Mouse (Mus musculus): Measurements from ENCODE around the gene Pim1.
A peak's percentile ranks its signal among the peaks of the same experiment; 100 is the strongest.
"Not testable (repeated sequence)": the region's sequence is repeated elsewhere in the genome, so short reads cannot be mapped to it uniquely, and the experiment has no call there.

Pim1 gene

DNA sequence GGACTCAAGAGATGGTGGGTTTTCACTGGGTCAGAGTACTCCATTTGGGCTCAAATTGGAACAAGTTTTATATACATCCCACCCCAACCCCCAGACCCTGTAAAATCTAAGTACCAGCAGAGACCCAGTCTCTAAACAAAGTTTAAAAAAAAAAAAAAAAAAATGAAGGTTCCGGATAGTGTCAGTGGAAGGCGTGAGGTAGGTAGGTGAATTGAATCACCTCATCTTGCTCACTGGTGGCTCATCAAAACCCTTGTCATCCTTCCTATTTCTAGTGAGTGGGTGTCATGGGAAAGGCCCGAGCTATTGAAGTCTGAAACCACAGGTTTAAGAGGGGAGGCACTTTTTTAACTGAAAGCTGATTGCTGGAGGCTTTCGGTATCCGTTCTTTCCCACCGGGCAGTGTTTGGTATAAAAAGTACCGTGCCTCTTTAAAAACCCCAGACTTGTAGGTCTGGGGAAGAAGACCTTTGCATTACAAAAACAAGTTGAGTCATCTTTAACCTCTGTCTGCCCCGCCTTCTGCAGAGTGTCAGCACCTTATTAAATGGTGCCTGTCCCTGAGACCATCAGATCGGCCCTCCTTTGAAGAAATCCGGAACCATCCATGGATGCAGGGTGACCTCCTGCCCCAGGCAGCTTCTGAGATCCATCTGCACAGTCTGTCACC lies 3.6 kb downstream of the Pim1 start:
- no peak for DNase-seq

DNA sequence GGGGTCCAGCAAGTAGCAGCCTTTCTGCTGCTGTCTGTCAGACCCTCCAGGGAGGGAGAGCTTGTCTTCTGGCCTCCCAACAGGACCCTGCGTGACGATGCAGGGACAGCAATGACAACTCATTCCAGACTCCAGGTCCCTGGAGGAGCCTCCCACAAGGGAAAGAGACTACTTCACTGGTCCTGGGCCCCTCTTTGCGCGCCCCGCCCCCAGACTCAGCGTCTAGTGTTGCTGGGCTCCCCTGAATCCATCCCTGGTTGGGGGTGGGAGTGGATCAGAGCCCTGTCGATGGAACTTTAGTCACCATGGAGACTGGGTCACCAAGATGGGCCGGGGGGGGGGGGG lies 4.2 kb downstream of the Pim1 start:
- peak; percentile 21 for DNase-seq

DNA sequence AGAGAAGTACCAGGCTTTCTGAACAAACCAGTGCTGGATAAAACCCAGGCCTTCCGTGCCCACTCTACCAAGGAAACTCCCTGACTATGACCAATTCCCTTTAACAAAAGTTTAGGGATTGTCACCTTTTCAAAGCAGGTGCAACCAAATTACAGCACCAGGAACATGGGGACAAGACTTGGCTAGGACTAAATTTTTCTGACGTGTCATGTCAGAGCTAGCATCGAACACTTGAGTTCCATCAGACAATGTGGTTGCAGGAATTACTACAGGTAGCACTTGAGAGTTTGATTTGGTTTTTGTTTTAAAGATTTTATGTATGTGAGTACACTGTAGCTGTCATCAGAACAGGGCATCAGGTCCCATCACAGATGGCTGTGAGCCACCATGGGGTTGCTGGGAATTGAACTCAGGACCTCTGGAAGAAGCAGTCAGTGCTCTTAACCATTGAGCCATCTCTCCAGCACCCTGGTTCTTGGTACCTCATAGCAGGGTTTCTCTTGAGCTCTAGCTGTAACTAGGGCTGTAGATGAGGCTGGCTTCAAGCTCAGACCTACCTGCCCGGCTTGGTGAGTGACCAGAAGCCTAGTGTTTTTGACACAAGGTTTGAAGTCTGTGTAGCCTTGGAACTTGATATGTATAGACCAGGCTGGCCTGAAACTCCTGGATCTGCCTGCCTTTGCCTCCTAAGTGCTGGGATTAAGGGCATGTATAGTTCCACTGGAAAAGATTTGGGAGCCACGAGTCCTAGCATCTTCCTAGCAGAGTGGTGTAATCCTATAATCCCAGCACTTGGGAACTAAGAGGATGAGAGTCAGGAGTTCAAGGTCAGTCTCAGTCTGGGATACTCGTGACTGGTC lies 5.9 kb downstream of the Pim1 start:
- DNase-seq: no peak

DNA sequence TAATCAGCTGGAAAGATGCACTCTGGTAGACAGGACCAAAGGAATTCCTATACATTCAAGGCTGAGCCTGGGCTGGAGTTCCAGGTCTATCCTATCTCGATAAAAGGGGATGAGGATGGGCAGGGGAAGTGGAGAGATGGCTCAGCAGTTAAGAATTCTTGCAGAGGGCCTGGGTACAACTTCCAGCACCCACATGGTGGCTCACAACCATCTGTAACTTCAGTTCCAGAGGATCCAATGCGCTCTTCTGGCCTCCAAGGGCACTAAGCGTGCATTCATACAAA lies 6.5 kb downstream of the Pim1 start:
- no peak for DNase-seq

DNA sequence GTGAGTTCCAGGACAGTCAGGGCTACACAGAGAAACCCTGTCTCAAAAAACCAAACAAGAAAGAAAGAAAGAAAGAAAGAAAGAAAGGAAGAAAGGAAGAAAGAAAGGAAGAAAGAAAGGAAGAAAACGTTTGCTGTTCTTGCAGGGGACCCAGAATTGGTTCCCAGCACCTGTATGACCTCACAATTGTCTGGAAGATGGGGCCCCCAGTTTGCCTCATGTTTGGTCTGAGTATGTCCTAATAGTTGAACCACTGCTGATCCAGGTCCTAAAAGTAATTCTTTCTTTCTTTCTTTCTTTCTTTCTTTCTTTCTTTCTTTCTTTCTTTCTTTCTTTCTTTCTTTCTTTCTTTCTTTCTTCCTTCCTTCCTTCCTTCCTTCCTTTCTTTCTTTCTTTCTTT lies 6.9 kb downstream of the Pim1 start:
- not testable (repeated sequence) for DNase-seq

DNA sequence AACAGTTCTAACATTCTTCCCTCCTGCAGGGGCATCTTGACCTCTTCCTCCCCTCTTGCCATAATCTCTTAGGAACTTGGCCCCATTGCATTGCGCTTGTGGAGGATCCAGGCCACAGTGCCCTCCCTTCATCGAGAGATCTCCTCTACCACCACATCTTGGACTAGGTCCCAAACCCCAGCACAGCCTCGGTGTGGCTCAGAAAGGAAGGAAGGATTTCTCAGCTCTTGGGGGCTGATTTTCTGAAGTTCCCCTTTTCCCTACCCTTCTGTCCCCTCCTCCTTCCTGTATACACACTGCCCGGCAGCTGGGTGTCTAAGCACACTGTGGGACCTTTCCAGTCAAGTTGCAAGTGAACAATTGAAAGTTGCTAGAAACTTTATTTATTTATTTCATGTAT lies 7.5 kb downstream of the Pim1 start:
- DNase-seq: no peak

DNA sequence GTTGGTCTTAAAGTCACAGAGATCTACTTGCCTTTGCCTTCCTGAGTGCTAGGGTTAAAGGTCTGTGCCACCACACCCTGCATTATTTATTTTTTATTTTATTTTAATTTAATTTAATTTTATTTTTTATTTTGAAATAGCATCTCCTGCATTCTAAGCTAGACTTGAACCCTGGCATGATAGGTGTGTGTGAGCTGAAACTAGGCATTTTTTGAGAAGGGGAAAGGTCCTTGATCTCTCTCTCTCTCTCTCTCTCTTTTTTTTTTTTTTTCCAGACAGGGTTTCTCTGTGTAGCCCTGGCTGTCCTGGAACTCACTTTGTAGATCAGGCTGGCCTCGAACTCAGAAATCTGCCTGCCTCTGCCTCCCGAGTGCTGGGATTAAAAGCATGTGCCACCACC lies 8.4 kb downstream of the Pim1 start:
- DNase-seq: not testable (repeated sequence)

DNA sequence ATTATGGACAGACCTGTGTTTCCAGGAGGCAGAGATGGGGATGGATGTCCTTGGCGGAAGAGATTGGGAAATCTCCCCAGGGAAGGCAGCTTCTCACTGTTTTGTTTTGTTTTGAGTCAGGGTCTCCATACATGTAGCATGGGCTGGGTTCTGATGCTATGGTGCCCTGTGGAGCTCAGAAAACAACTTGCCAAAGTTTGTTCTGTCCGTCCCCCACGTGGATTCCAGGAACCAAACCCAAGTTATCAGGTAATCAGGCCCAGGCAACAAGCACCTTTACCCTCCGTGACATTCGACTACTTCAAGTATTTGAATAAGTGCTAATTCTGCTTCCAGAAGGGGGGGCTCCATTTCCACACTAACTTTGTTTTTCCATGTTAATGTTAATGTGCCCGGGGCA lies 9.0 kb downstream of the Pim1 start:
- DNase-seq: no peak

DNA sequence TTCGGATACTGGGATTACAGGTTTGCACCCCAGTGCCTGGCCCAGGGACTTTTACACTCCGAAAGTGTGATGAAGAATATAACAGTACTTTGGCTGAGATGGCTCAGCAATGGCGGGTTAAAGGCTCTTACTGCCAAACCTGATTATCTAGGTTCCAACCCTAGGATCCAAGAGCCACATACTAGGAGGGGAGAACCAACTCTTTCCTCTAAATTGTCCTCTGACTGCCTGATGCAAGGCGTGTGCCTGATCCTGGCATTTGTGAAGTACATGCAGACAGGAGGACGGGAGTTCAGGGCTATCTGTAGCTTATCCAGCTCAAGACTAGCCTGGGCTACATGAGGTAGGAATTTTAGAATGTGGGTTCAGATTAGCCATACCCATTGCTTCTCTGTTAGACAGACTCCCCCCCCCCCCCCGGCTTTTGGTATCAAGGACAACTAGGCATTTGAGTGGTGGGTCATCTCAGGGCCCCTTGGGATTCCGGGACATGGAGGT lies 9.7 kb downstream of the Pim1 start:
- no peak for DNase-seq

DNA sequence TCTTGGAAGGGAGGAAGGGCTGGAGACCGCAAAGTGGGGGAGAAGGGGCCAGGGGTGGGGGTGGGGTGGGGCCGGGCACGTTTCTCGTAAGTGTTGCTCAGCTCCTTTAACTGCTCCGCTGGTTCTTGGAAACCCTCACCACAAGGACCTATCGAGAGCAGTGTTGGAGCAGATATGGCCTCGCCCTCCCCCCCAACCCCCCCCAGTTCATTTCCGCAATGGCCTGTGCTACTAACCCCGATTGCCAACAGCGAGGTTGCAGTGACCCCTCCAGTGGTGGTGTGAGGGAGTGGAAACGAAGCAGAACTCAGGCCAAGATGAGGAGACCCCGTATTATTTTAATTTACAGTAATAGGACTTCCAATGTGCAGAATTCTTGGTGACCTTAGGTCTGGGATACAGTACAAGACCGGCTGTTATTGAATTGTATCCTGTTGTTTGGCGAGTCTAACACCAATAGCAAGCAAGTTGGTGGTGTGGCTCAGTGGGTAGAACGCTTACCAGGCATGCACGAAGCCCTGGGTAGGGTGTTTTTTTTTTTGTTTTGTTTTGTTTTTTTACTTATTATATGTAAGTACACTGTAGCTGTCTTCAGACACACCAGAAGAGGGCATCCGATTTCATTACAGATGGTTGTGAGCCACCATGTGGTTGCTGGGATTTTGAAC lies 10.4 kb downstream of the Pim1 start:
- no peak for DNase-seq

DNA sequence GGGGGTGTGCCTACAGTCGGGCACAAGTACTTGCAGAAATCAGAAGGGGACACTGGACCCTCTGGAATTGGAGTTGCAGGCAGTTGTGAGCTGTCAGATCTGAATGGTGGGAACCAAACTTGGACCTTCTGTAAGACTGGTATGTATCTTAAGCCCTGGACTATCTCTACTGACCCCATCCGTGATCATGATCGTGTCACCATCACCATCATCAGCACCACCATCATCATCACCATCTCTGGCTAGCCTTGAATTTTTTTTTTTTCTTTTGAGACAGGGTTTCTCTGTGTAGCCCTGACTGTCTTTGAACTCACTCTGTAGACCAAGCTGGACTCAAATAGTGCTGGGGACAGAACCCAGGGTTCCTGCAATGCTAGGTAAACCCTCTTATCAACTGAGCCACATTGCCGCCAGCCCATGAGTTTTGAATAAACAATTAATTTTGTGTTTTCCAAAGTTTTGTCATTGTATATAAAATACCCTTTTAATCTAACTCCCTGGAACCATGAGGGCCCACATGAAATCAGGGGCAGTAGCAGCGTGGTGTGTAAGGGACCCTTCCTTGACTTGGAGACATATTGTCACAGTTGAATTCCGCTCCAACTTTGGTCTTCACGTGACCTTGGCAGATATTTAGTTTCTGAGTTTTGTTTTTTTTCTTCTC lies 11.6 kb downstream of the Pim1 start:
- DNase-seq: no peak

DNA sequence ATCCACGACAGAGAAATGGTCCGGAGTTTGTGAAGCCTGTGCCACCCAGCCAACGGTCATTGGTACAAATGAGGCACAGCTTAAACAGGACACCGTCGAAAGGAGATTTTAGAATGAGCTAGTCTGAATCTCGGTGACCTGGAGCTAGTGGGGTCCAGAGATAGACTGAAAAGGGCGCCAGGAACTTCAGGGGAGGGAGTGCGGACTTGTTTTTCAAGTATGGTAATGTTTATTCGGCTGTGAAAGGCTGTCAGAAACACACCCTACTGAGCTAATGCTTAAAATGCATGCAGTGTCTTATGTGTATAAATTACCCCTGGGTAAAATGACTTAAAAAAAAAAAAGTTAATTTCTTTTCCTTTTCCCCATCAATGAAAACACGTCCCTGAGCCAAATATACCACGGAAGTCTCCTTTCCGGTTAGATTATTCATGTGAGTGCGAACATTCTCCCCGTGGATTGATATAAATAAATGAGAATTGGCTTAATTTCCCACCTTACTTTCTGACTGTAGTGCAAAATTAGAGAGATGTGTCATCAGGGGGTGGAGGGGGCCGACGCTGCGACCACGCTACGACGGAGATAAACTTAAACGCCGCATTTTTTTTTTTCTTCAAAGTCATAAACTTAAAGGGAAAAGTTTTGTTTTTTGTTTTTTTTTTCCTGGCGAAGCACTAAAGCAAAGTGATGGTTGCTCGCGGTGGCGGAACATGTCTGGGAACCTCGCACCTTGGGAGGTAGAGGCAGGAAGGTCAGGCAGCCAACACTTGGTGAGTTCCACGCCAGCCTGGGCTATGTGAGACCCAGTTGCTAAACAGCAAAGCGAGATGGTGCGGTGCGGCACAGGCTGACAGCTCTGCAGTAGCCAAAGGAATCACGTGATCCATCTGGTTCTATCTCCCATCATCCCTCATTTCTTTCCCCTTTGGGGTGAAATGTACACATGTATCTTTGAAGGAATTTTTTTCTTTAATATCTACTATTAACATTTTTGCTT lies 12.4 kb downstream of the Pim1 start:
- DNase-seq: no peak

DNA sequence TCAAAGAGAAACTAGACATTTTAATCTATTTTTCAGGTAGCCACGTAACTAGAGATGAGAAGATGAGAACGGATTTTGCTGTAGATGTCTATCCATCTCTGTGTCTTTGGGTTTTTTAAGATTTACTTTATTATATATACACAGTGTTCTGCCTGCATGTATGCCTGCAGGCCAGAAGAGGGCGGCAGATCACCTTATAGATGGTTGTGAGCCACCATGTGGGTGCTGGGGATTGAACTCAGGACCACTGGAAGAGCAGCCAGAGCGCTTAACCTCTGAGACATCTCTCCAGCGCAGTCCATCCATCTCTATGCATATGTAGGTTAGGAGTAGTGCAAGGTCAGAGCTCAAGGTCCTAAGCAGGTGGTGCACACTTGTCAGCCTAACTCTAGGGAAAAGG lies 13.1 kb downstream of the Pim1 start:
- DNase-seq: no peak

DNA sequence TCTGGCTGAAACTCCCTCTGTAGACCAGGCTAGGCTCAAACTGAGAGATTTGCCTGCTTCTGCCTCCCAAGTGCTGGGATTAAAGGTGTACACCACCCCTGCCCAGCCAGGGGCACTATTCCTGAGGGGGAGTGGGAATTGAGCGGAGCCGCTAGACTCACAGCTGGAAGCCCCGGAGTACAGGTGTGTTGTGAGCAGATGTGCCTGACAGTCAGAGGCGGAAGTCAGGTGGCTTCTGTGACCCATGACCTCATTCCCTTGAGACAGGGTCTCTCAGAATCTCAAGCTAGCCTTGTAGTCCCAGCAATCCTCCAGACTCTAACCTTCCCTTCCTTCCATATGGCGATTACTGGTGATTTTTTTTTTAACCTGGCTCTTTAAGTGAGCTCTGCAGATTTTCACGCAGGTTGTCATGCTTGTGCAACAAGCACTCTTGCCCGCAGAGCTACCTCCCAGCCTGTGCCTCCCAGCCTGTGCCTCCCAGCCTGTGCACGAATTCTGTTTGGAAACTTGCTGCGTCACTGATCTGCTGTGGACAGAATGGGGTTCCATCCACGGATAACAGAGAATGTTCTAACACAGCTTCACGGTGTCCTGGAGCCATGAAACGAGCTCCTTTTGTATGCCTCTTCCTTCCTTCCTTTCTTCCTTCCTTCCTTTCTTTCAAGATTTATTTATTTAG lies 18.5 kb downstream of the Pim1 start:
- DNase-seq: no peak

DNA sequence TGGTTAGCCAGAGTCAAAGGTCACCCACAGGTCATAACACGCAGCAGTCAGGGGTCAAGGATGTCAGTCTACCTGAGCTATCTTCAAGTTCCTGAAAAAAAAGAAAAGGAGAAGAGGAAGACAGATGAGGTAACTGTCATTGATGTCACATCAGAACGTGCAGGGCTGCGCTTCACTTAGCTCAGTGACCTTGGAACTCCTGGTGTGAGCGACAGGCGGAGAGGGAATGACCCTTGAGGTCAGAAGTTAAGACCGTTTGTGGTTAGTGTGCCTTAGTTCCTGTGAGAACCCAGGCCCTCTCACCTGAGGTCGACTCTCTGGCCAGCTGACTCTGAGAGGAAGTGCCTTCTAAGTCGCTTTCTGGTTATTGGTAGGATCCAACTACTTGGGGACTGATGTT lies 20.1 kb downstream of the Pim1 start:
- no peak for DNase-seq

DNA sequence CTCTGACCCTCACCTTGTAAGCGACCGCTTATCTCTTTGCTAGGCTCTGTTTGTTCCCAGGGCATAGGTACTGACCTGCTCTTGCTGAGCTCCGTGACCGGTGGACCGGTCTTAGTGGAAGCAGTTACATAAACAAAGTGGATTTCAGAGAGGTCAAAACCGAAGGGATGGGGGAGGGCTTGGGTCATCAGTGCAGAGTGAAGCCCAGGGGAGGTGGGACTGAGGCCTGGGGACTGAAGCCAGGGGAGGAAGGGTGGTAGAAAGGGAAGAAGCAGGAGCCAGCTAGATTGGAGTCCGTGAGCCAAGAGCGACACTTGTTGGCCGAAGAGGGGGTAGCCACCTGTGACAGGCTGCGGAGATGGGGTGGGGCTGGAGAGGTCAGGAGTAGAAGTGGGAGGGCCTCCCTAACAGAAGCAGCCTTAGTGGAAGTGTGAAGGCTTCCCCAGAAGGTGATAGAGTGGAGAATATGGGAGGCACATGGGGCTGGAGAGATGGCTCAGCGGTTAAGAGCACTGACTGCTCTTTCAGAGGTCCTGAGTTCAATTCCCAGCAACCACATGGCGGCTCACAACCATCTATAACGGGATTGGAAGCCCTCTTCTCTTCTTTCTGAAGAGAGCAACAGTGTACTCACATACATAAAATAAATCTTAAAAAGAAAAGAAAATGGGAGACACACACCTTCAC lies 22.6 kb downstream of the Pim1 start:
- no peak for DNase-seq

DNA sequence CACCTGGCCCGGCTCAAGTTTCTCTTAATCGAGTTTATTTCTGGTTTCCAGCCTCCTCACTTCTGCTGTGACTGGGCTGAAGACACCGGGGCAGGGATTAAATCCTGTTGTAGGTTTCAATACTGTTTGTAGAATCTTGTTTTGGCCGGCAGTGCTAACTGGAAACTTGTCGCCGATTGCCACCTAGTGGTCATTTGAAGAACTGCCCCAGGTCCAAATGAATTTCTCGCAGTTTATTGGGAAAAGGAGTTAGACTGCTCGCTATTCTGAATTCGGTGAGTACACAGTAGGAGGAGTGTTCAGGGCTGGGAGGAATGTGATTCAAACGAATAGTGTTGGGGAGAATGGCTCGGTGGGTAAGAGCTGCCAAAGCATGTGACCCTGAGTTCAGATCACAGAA lies 23.9 kb downstream of the Pim1 start:
- peak; percentile 61 for DNase-seq

DNA sequence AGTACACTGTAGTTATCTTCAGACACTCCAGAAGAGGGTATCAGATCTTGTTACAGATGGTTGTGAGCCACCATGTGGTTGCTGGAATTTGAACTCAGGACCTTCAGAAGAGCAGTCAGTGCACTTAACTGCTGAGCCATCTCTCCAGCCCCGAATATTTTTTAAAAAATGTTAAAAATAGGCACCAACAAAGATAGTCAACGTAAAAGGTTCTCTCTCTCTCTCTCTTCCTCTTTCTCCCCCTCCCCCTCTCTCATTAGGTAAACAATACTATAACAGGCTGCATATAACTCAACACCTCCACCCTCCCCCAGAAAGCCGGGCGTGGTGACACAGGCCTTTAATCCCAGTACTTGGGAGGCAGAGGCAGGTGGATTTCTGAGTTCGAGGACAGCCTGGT lies 28.1 kb downstream of the Pim1 start:
- DNase-seq: not testable (repeated sequence)

DNA sequence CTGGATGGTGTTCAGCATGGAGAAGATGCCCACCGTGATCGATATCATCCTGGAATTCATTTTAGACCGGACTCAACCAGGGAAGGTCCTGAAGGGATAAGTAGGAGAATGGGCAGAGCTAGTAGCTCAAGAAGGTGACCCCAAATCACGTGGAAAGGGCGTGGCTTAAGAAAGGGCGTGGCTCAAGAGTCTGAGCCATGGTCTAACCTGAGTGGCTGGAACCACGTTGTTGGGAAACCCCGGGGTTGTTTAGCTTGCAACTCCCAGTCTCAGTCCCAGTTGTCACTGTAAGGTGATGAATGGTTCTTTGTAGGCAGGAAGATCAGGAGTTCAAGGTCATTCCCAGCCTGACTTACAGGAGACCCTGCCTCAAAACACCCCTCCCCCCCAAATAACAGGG lies 29.2 kb downstream of the Pim1 start:
- DNase-seq: no peak

DNA sequence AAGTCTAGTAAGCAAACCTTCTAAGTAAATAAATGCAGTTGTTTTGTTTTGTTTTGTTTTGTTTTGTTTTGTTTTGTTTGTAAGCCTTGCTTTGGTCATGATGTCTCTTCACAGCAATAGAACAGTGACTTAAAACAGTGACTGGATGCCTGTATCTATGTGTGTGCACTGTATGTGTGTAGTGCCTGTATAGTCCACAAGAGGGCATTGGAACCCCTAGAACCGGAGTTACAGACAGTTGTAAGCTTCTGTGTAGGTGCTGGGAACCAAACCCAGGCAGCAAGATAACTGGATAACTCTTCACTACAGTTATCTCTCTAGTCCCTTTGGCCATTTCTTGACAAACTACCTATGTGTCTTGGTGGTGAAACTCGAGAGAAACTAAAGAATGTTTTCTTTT lies 35.1 kb downstream of the Pim1 start:
- no peak for DNase-seq

DNA sequence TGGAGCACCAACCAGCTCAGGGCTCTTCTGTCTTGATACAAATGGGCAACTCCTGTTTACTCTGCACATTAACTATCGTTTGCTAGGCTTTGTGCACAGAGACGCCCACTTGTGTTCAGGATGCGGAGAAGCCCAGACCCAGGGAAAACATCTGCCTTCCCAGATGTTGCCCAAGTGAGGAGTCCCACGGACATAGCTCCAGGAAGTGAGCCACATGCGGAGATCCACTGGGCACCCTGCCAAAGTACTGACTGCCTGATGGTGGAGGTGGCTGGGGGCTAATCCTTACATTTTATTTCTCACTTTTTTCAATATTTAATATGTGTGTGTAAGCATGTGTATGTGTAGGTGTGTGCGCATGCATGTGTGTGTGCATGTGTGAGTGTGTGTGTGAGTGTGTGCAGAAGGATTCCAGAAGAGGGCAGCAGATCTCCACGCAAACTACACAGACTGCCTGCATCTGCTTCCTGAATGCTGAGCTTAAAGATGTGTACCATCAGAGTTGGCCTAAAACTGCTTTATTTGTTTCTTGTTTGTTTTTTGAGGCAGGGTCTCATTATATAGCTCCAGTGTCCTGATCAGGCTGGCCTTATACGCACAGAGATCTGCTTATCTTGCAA lies 38.1 kb downstream of the Pim1 start:
- no peak for DNase-seq
